Mouse (Mus musculus) liver, adult 2 months (tissue): ENCODE measurements at regions not wholly inside any gene's neighbourhood (a gene's known extent, or its start where the extent isn't known, plus 50 kb on each side); places are given as distances from the start of the nearest gene placed in this dataset.

Experiments
- CTCF ChIP-seq: fragments of 200-500 bp; IDR thresholded peaks from 2 replicates; pipeline ENCODE4 v1.5.1; 2011; ENCODE audit warnings: low read depth, low read length, control low read depth
- POLR2A ChIP-seq: fragments of 200-500 bp; IDR thresholded peaks from 2 replicates; pipeline ENCODE4 v1.6.1; 2011; ENCODE audit warnings: low read length, control low read depth; ENCODE audit not compliant: insufficient read depth; ENCODE audit errors: extremely low read depth

GRCm38 (mm10) chr9:30283080-30283770, 143.7 kb upstream of the Snx19 start:
- TF ChIP-seq POLR2A: no peak
- no peak for TF ChIP-seq CTCF
